Comparison of ENCODE assay signal across 8 mouse cellular contexts in genomic region chr8:70792700-70793099, GRCm38 (mm10). TPM values are rescaled to one million over a fixed set of nuclear protein-coding genes. Genes with fewer than 3 reads are reported as not detected.
DNase-seq lines count a peak whose midpoint lies in the region; ATAC-seq and TF ChIP-seq lines count a peak whose summit lies in the region.

No protein-coding gene starts in this region.

- no peak overlapping the region for H3K27ac ChIP-seq in heart, embryonic 16.5 days (ENCODE audit: low read length)
- peak overlapping the region; percentile 92 for H3K27ac ChIP-seq in forebrain, embryonic 10.5 days
- H3K27ac ChIP-seq in kidney, embryonic 14.5 days (ENCODE audit: low read depth, low read length), result peak overlapping the region; percentile 81
- peak overlapping the region; percentile 54 for H3K27ac ChIP-seq in lung, postnatal 0 days (ENCODE audit: low read length)

- peak; percentile 2; the same call in 1 of the 2 replicates for ATAC-seq in heart, embryonic 16.5 days (replicated peaks; ENCODE audit: extremely low read depth, insufficient read depth, low FRiP score)
- ATAC-seq in kidney, embryonic 14.5 days (ENCODE audit: low FRiP score, low TSS enrichment), result peak; percentile 43
- peak; percentile 63 for ATAC-seq in lung, postnatal 0 days

- no peaks in the 10 kb centered on the region for H3K9me3 ChIP-seq in heart, embryonic 16.5 days (replicated peaks; ENCODE audit: control insufficient read depth, low read length)
- no peaks in the 10 kb centered on the region for H3K9me3 ChIP-seq in forebrain, embryonic 10.5 days
- no peaks in the 10 kb centered on the region for H3K9me3 ChIP-seq in kidney, embryonic 14.5 days (ENCODE audit: control insufficient read depth, low read length)
- no peaks in the 10 kb centered on the region for H3K9me3 ChIP-seq in lung, postnatal 0 days (ENCODE audit: low read length)

- 0% methylated on average over 20 of the region's 20 CpGs for WGBS in heart, embryonic 16.5 days
- under 1% methylated on average over 20 of the region's 20 CpGs for WGBS in forebrain, embryonic 10.5 days
- WGBS in kidney, embryonic 14.5 days, result under 1% methylated on average over 20 of the region's 20 CpGs
- WGBS in lung, postnatal 0 days, result under 1% methylated on average over 17 of the region's 20 CpGs

- H3K4me2 ChIP-seq in heart, embryonic 16.5 days (ENCODE audit: low read depth, low read length), result peak overlapping the region; percentile 93
- peak overlapping the region; percentile 84 for H3K4me2 ChIP-seq in kidney, embryonic 14.5 days (replicated peaks; ENCODE audit: low read depth, low read length)
- H3K4me2 ChIP-seq in lung, postnatal 0 days (replicated peaks; ENCODE audit: low read depth, low read length), result peak overlapping the region; percentile 89

- TF ChIP-seq CTCF in lung, postnatal 0 days (IDR thresholded peaks at IDR 0.05), result peak; percentile 29

- no peak for TF ChIP-seq EP300 in lung, postnatal 0 days (IDR thresholded peaks at IDR 0.05)

- no peaks in the 10 kb centered on the region; the same call in 1 of the 2 replicates for H3K27me3 ChIP-seq in heart, embryonic 16.5 days (ENCODE audit: control insufficient read depth, insufficient read depth, low read length)
- H3K27me3 ChIP-seq in forebrain, embryonic 10.5 days (ENCODE audit: poor library complexity, severe bottlenecking), result peaks cover 71% of the 10 kb centered on the region
- H3K27me3 ChIP-seq in kidney, embryonic 14.5 days (ENCODE audit: control insufficient read depth, insufficient read depth, low read length), result peaks cover 8% of the 10 kb centered on the region
- H3K27me3 ChIP-seq in lung, postnatal 0 days (replicated peaks; ENCODE audit: insufficient read depth, low read length), result no peaks in the 10 kb centered on the region
- no peaks in the 10 kb centered on the region for H3K27me3 ChIP-seq in splenic B cell, adult 2 months (ENCODE audit: control insufficient read depth, insufficient read depth, low read length, poor library complexity, severe bottlenecking)

- 0 out of 2 replicates have a peak, but pooled peaks cover 2% of the 10 kb centered on the region for H3K36me3 ChIP-seq in heart, embryonic 16.5 days (ENCODE audit: control insufficient read depth, insufficient read depth)
- peaks cover 23% of the 10 kb centered on the region for H3K36me3 ChIP-seq in forebrain, embryonic 10.5 days (replicated peaks)
- H3K36me3 ChIP-seq in kidney, embryonic 14.5 days (ENCODE audit: control insufficient read depth, insufficient read depth, low read length), result peaks cover 7% of the 10 kb centered on the region; the same call in 1 of the 2 replicates
- no peaks in the 10 kb centered on the region; the same call in 1 of the 2 replicates for H3K36me3 ChIP-seq in lung, postnatal 0 days (ENCODE audit: insufficient read depth, low read length)
- H3K36me3 ChIP-seq in splenic B cell, adult 2 months (ENCODE audit: control insufficient read depth, insufficient read depth, low read length, poor library complexity, severe bottlenecking), result peaks cover 14% of the 10 kb centered on the region

- H3K9ac ChIP-seq in heart, embryonic 16.5 days (ENCODE audit: low read length), result peak overlapping the region; percentile 88
- peak overlapping the region; percentile 84 for H3K9ac ChIP-seq in kidney, embryonic 14.5 days (ENCODE audit: low read depth, low read length)
- H3K9ac ChIP-seq in lung, postnatal 0 days (replicated peaks; ENCODE audit: low read depth), result no peak overlapping the region

- H3K4me3 ChIP-seq in heart, embryonic 16.5 days (ENCODE audit: low read length), result peak overlapping the region; percentile 72
- peak overlapping the region; percentile 66 for H3K4me3 ChIP-seq in forebrain, embryonic 10.5 days
- peak overlapping the region; percentile 71 for H3K4me3 ChIP-seq in kidney, embryonic 14.5 days (ENCODE audit: low read length)
- peak overlapping the region; percentile 60 for H3K4me3 ChIP-seq in lung, postnatal 0 days (ENCODE audit: low read depth, low read length)

- peaks cover 28% of the 10 kb centered on the region for H3K4me1 ChIP-seq in heart, embryonic 16.5 days (ENCODE audit: control insufficient read depth, insufficient read depth, low read length)
- peaks cover 92% of the 10 kb centered on the region for H3K4me1 ChIP-seq in forebrain, embryonic 10.5 days
- H3K4me1 ChIP-seq in kidney, embryonic 14.5 days (ENCODE audit: control insufficient read depth, insufficient read depth, low read length), result peaks cover 29% of the 10 kb centered on the region
- peaks cover 25% of the 10 kb centered on the region for H3K4me1 ChIP-seq in lung, postnatal 0 days (ENCODE audit: insufficient read depth, low read depth, low read length)

- DNase-seq in heart, adult 11 months, result no peak
- DNase-seq in ZHBTc4 (ENCODE audit: low read depth, low spot score), result peak; percentile 95
- peak; percentile 87 for DNase-seq in forebrain, embryonic 10.5 days (ENCODE audit: extremely low spot score, low spot score)
- peak; percentile 93 for DNase-seq in lung, postnatal 0 days (ENCODE audit: low spot score)
- peak; percentile 93 for DNase-seq in splenic B cell, adult 2 months (ENCODE audit: low read depth, low spot score)
- no peak for DNase-seq in adrenal gland, adult 18-20 months (ENCODE audit: low spot score in 2 of 2)

RNA-seq across cellular contexts. Expression of gene Mast3, which starts 12.2 kb away (rescaled TPM):
- 7.3 and 9.3 TPM in 2 replicates for polyA plus RNA-seq in heart, embryonic 16.5 days (2015; fragmentation: Nextera tagmentation; extraction: Ambion mirVana)
- polyA plus RNA-seq in forebrain, embryonic 10.5 days (2016; fragmentation: Nextera tagmentation; extraction: Ambion mirVana), result 12.0 and 14.9 TPM in 2 replicates
- polyA plus RNA-seq in kidney, embryonic 14.5 days (2014; fragmentation: Nextera tagmentation; extraction: Ambion mirVana), result 13.4 and 17.2 TPM in 2 replicates
- 7.3 and 7.6 TPM in 2 replicates for polyA plus RNA-seq in lung, postnatal 0 days (2015; fragmentation: Nextera tagmentation; extraction: Ambion mirVana)
- 10 to 100 TPM; 15.6 to 16.7 TPM for total RNA-seq in adrenal gland, adult 18-20 months (2021)

RNA-seq across cellular contexts. Expression of gene Il12rb1, which starts 15.5 kb away (rescaled TPM):
- 0.77 and 1.6 TPM in 2 replicates for polyA plus RNA-seq in heart, embryonic 16.5 days (2015; fragmentation: Nextera tagmentation; extraction: Ambion mirVana)
- 0.12 TPM in 1 of 2 replicates, not detected in the other for polyA plus RNA-seq in forebrain, embryonic 10.5 days (2016; fragmentation: Nextera tagmentation; extraction: Ambion mirVana)
- not detected in 2 replicates for polyA plus RNA-seq in kidney, embryonic 14.5 days (2014; fragmentation: Nextera tagmentation; extraction: Ambion mirVana)
- 0.13 and 0.16 TPM in 2 replicates for polyA plus RNA-seq in lung, postnatal 0 days (2015; fragmentation: Nextera tagmentation; extraction: Ambion mirVana)
- under 1 TPM; 0.66 to 0.77 TPM for total RNA-seq in adrenal gland, adult 18-20 months (2021)

RNA-seq across cellular contexts. Expression of gene Pik3r2, which starts 16.2 kb away (rescaled TPM):
- polyA plus RNA-seq in heart, embryonic 16.5 days (2015; fragmentation: Nextera tagmentation; extraction: Ambion mirVana), result 42.1 and 43.3 TPM in 2 replicates
- 67.1 and 69.2 TPM in 2 replicates for polyA plus RNA-seq in forebrain, embryonic 10.5 days (2016; fragmentation: Nextera tagmentation; extraction: Ambion mirVana)
- polyA plus RNA-seq in kidney, embryonic 14.5 days (2014; fragmentation: Nextera tagmentation; extraction: Ambion mirVana), result 33.3 and 49.1 TPM in 2 replicates
- polyA plus RNA-seq in lung, postnatal 0 days (2015; fragmentation: Nextera tagmentation; extraction: Ambion mirVana), result 28.0 and 30.5 TPM in 2 replicates
- 10 to 100 TPM; 30.5 to 36.5 TPM for total RNA-seq in adrenal gland, adult 18-20 months (2021)

RNA-seq across cellular contexts. Expression of gene Mpv17l2, which starts 32.0 kb away (rescaled TPM):
- polyA plus RNA-seq in heart, embryonic 16.5 days (2015; fragmentation: Nextera tagmentation; extraction: Ambion mirVana), result 44.0 and 50.5 TPM in 2 replicates
- polyA plus RNA-seq in forebrain, embryonic 10.5 days (2016; fragmentation: Nextera tagmentation; extraction: Ambion mirVana), result 30.8 and 34.3 TPM in 2 replicates
- 47.9 and 52.7 TPM in 2 replicates for polyA plus RNA-seq in kidney, embryonic 14.5 days (2014; fragmentation: Nextera tagmentation; extraction: Ambion mirVana)
- 57.4 and 88.8 TPM in 2 replicates for polyA plus RNA-seq in lung, postnatal 0 days (2015; fragmentation: Nextera tagmentation; extraction: Ambion mirVana)
- total RNA-seq in adrenal gland, adult 18-20 months (2021), result 100 to 1,000 TPM in 1 of 2 experiments, 10 to 100 TPM in 1; 94.9 to 120 TPM

RNA-seq across cellular contexts. Expression of gene Rab3a, which starts 38.2 kb away (rescaled TPM):
- polyA plus RNA-seq in heart, embryonic 16.5 days (2015; fragmentation: Nextera tagmentation; extraction: Ambion mirVana), result 29.1 and 30.0 TPM in 2 replicates
- polyA plus RNA-seq in forebrain, embryonic 10.5 days (2016; fragmentation: Nextera tagmentation; extraction: Ambion mirVana), result 10.5 and 12.2 TPM in 2 replicates
- polyA plus RNA-seq in kidney, embryonic 14.5 days (2014; fragmentation: Nextera tagmentation; extraction: Ambion mirVana), result 14.3 and 16.4 TPM in 2 replicates
- polyA plus RNA-seq in lung, postnatal 0 days (2015; fragmentation: Nextera tagmentation; extraction: Ambion mirVana), result 17.6 and 28.6 TPM in 2 replicates
- 10 to 100 TPM; 52.4 to 60.4 TPM for total RNA-seq in adrenal gland, adult 18-20 months (2021)

Comparison
In these comparisons a context has a peak if more than half of its experiments do, and no peak if none do; other contexts are left out.
1. ATAC-seq: peak in every context shown above with its lines; median percentile 63 in lung, postnatal 0 days; 43 in kidney, embryonic 14.5 days; 2 in heart, embryonic 16.5 days.
2. DNase-seq: peak in ZHBTc4 (single experiment), forebrain, embryonic 10.5 days (single experiment), lung, postnatal 0 days (single experiment) and splenic B cell, adult 2 months (single experiment); none in heart, adult 11 months (single experiment) and adrenal gland, adult 18-20 months (0 of 2).
3. Peak in every context shown above with its lines, with median percentiles within 50 percentile points of each other: H3K4me2 ChIP-seq and H3K4me3 ChIP-seq.